Mouse (Mus musculus) neural tube, embryonic 12.5 days (tissue): Measurements from ENCODE around the gene Ppwd1. TPM values are rescaled to one million over a fixed set of nuclear protein-coding genes. Genes with fewer than 3 reads are reported as not detected.

ENCODE experiments used
- ATAC-seq: fragments of 200-750 bp; cut with Nextera tagmentation; 2 replicates; pipeline ENCODE4 v1.8.0; 2017; ENCODE audit warnings: low read depth, mild to moderate bottlenecking, moderate TSS enrichment, moderate library complexity; ENCODE audit not compliant: low FRiP score
- H3K27ac ChIP-seq: fragments of 300-500 bp; sonication (generic); 2 replicates; pipeline ENCODE4 v1.5.1; 2016
- H3K27me3 ChIP-seq: fragments of 300-500 bp; sonication (generic); replicated peaks from 2 replicates; pipeline ENCODE4 v1.6.1; 2016; ENCODE audit warnings: mild to moderate bottlenecking
- H3K36me3 ChIP-seq: fragments of 300-500 bp; sonication (generic); 2 replicates; pipeline ENCODE4 v1.6.1; 2016; ENCODE audit warnings: mild to moderate bottlenecking
- H3K4me1 ChIP-seq: fragments of 300-500 bp; sonication (generic); 2 replicates; pipeline ENCODE4 v1.6.1; 2016
- H3K4me2 ChIP-seq: fragments of 300-500 bp; sonication (generic); replicated peaks from 2 replicates; pipeline ENCODE4 v1.6.1; 2016; ENCODE audit warnings: mild to moderate bottlenecking
- H3K4me3 ChIP-seq: fragments of 300-500 bp; sonication (generic); 2 replicates; pipeline ENCODE4 v1.5.1; 2016
- H3K9ac ChIP-seq: fragments of 300-500 bp; sonication (generic); 2 replicates; pipeline ENCODE4 v1.6.1; 2016; ENCODE audit warnings: mild to moderate bottlenecking
- H3K9me3 ChIP-seq: fragments of 300-500 bp; sonication (generic); 2 replicates; pipeline ENCODE4 v1.6.1; 2016; ENCODE audit warnings: mild to moderate bottlenecking
- WGBS: fragments of 180-500 bp; shearing (Covaris S2); methylation state at CpG from one replicate; pipeline ENCODE4 v1.1.7; 2016; 5-methylcytosine and 5-hydroxymethylcytosine counted together
- polyA plus RNA-seq: library from polyadenylated mRNA; unstranded; fragments of >200 nt; fragmentation: Nextera tagmentation; extraction: Ambion mirVana; gene quantifications from 2 replicates; pipeline ENCODE4 v1.2.1, GENCODE M21; 2016

Gene Ppwd1
- polyA plus RNA-seq, 1 experiment from 2014 or later, result 12.3 TPM

GRCm38 (mm10) chr13:104172498-104172897, 56.1 kb downstream of the Ppwd1 start:
- no peaks in the 10 kb centered on the region for H3K27me3 ChIP-seq
- H3K4me3 ChIP-seq, result no peak overlapping the region
- H3K9ac ChIP-seq, result no peak overlapping the region
- H3K9me3 ChIP-seq, result peaks cover 5% of the 10 kb centered on the region; the same call in 1 of the 2 replicates
- H3K4me1 ChIP-seq, result peaks cover 7% of the 10 kb centered on the region; the same call in 1 of the 2 replicates
- H3K36me3 ChIP-seq, result peaks cover 18% of the 10 kb centered on the region
- H3K4me2 ChIP-seq, result no peak overlapping the region
- no peak for ATAC-seq
- no peak overlapping the region for H3K27ac ChIP-seq

DNA sequence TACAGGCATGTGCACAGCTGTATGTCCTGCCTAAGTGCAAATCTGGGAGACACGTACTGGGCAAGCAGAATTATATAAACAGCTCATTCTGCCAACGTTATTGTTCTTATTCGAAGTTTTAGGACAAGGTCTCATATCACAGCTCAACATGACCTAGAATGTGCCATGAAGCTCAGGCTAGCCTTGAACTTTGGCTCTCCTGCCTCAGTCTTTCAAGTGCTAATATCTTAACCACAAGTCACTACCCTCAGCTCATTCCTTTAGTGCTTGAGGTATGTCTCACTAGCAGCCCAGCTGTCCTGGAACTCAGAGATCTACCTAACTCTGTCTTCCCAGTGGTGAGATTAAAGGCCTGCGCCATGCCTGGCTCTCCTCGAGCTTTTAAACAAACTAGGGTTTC, 56.9 kb downstream of the Ppwd1 start:
- Histone ChIP-seq H3K27me3 (no peaks in the 10 kb centered on the region), H3K4me1 (peaks cover 3% of the 10 kb centered on the region; the same call in 1 of the 2 replicates), H3K4me2 (no peak overlapping the region), H3K4me3 (no peak overlapping the region), H3K9ac (no peak overlapping the region), H3K27ac (no peak overlapping the region), H3K9me3 (peaks cover 5% of the 10 kb centered on the region; the same call in 1 of the 2 replicates), H3K36me3 (peaks cover 25% of the 10 kb centered on the region)
- no peak for ATAC-seq
- 92% methylated on average over 5 of the region's 5 CpGs for WGBS

GRCm38 (mm10) chr13:104155686-104156085, 73.0 kb downstream of the Ppwd1 start:
- H3K9me3 ChIP-seq, result no peaks in the 10 kb centered on the region
- ATAC-seq, result no peak
- no peaks in the 10 kb centered on the region for H3K4me1 ChIP-seq
- no peak overlapping the region for H3K27ac ChIP-seq
- H3K4me3 ChIP-seq, result no peak overlapping the region
- WGBS, result 96% methylated on average over 1 of the region's 1 CpGs
- no peak overlapping the region for H3K4me2 ChIP-seq
- no peaks in the 10 kb centered on the region for H3K27me3 ChIP-seq
- H3K9ac ChIP-seq, result no peak overlapping the region
- peaks cover 47% of the 10 kb centered on the region for H3K36me3 ChIP-seq

Other genes with a start within 250 kb of the Ppwd1 start
- gene Nln, start 119.2 kb downstream of the Ppwd1 start, polyA plus RNA-seq, result 23.8 and 26.0 TPM in 2 replicates
- gene Sgtb, start 119.1 kb downstream of the Ppwd1 start, polyA plus RNA-seq, result 26.4 and 28.1 TPM in 2 replicates
- gene Trappc13, start 50.4 kb downstream of the Ppwd1 start, polyA plus RNA-seq, result 77.3 and 78.1 TPM in 2 replicates
- gene Trim23, start 50.0 kb downstream of the Ppwd1 start, polyA plus RNA-seq, result 25.2 and 28.4 TPM in 2 replicates
- 39.1 and 41.5 TPM in 2 replicates for gene Cenpk, start 232 bp downstream of the Ppwd1 start, polyA plus RNA-seq
- 2.1 TPM in 2 replicates for gene Adamts6, start 59.0 kb upstream of the Ppwd1 start, polyA plus RNA-seq